Mouse (Mus musculus) neural tube, postnatal 0 days (tissue): Measurements from ENCODE around the gene Rtp3. TPM values are rescaled to one million over a fixed set of nuclear protein-coding genes. Genes with fewer than 3 reads are reported as not detected.

Experiments used
- polyA plus RNA-seq: library from polyadenylated mRNA; unstranded; fragments of >200 nt; fragmentation: Nextera tagmentation; extraction: Ambion mirVana; gene quantifications from 2 replicates; pipeline ENCODE4 v1.2.1, GENCODE M21; 2015

Gene Rtp3
- not detected in 2 replicates for polyA plus RNA-seq

GRCm38 (mm10) chr9:110990204-110990603 is at the start of gene Rtp3:
Gene Rtp3 (minus strand): TSS chr9:110990583.

GRCm38 (mm10) chr9:111019022-111019421 is 28.6 kb upstream of the Rtp3 start, which contains the start of gene Ltf:
Gene Ltf (plus strand): TSS chr9:111019271.

GRCm38 (mm10) chr9:110951397-110951796 is 39.0 kb downstream of the Rtp3 start, which contains the start of gene Lrrc2:
Gene Lrrc2 (plus strand): TSS chr9:110951545.

GRCm38 (mm10) chr9:110945926-110946325 is 44.5 kb downstream of the Rtp3 start, which contains the start of gene Tdgf1:
Gene Tdgf1 (minus strand): TSS chr9:110946158.

Other genes with a start within 250 kb of the Rtp3 start
- 0.68 and 1.3 TPM in 2 replicates for gene Myl3, start 248.7 kb downstream of the Rtp3 start, polyA plus RNA-seq
- gene Pth1r, start 243.4 kb downstream of the Rtp3 start, polyA plus RNA-seq = 15.6 and 16.3 TPM in 2 replicates
- not detected in 2 replicates for gene Prss42, start 192.4 kb downstream of the Rtp3 start, polyA plus RNA-seq
- gene Prss44, start 176.6 kb downstream of the Rtp3 start, polyA plus RNA-seq = 0.23 TPM in 1 of 2 replicates, not detected in the other
- 0.14 TPM in 1 of 2 replicates, not detected in the other for gene Prss43, start 163.9 kb downstream of the Rtp3 start, polyA plus RNA-seq
- 0.13 TPM in 1 of 2 replicates, not detected in the other for gene Prss45, start 156.0 kb downstream of the Rtp3 start, polyA plus RNA-seq
- not detected in 2 replicates for gene Prss46, start 146.1 kb downstream of the Rtp3 start, polyA plus RNA-seq
- 1.5 and 2.2 TPM in 2 replicates for gene Prss50, start 132.6 kb downstream of the Rtp3 start, polyA plus RNA-seq
- gene Als2cl, start 110.7 kb downstream of the Rtp3 start, polyA plus RNA-seq = 5.5 and 6.2 TPM in 2 replicates
- gene Tmie, start 110.5 kb downstream of the Rtp3 start, polyA plus RNA-seq = 15.2 and 18.3 TPM in 2 replicates
- gene Fam240a, start 73.7 kb downstream of the Rtp3 start, polyA plus RNA-seq = not detected in 2 replicates
- 1.9 and 2.5 TPM in 2 replicates for gene Tdgf1, start 44.4 kb downstream of the Rtp3 start, polyA plus RNA-seq
- 3.9 TPM in 2 replicates for gene Lrrc2, start 39.0 kb downstream of the Rtp3 start, polyA plus RNA-seq
- 0.45 and 0.98 TPM in 2 replicates for gene Ltf, start 28.7 kb upstream of the Rtp3 start, polyA plus RNA-seq
- 1.4 and 1.8 TPM in 2 replicates for gene Ccrl2, start 66.9 kb upstream of the Rtp3 start, polyA plus RNA-seq
- gene Lrrfip2, start 127.0 kb upstream of the Rtp3 start, polyA plus RNA-seq = 38.7 and 42.1 TPM in 2 replicates